Mouse (Mus musculus) cerebellum, adult 18-20 months (tissue): ENCODE data around the gene Myadml2.
"Not testable (repeated sequence)": the region's sequence is repeated elsewhere in the genome, so short reads cannot be mapped to it uniquely, and the experiment has no call there.

Experiments used
- DNase-seq, 2 experiments: peaks; one replicate each; pipeline ENCODE4 v3.0.0; 2021

The Myadml2 gene

GRCm38 (mm10) chr11:120648001-120648476 lies at the start of gene Myadml2:
TSS of gene Myadml2 (minus strand) at chr11:120648158.
- DNase-seq = peak; percentile 51 to 65

- DNase-seq = no peak
These were observed 49.8 kb upstream of the Myadml2 start for GRCm38 (mm10) chr11:120697741-120698140.

- no peak for DNase-seq
These were observed 48.6 kb upstream of the Myadml2 start for GRCm38 (mm10) chr11:120696568-120696967.

- no peak for DNase-seq
These were observed 47.7 kb upstream of the Myadml2 start for GRCm38 (mm10) chr11:120695641-120696040.

GRCm38 (mm10) chr11:120695184-120695583 lies 47.2 kb upstream of the Myadml2 start:
- no peak for DNase-seq

DNA sequence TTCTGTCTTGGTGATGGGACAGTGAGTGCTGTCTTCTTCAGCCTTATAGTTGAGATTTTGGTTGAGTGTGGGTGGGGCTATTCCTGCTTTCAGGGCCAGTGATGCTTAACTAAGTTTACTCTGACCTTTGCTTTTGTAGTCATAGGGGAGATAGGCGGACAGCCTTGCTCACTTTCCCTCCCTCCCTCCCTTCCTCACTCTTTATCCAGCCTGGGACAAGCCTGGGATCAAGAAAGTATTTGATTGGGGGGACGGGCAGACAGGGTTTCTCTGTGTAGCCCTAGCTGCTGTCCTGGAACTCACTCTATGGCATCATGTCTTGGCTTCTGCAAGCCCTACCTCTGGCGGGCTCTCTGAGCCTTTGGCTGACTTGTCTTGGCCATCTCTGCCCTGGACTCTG lies 45.5 kb upstream of the Myadml2 start:
- no peak for DNase-seq

DNA sequence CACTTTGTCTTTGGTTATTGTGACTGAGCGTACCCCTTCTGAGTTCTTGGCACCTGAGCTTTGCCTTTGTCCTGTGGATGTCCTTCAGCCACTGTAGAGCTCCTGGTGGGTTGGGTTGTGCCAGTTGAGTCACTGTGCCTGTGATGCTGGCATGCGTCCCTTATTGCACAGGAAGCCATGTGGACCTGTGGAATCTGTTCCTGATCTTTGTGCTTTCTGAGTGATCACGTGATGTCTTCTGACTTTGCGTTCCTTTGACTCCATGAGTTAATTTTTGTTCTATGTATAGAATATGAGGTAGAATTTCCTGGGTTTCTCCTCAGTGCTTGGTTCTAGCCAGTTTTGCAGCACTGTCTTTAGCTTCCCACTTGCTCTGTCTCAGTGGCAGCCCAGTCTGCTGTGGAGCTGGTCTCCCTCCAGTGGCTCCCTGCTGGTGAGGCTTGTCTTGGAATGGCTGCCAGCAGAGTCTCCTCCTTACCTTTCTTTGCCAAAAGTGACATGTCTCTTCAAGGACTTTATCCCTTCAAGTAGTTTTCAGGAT lies 44.6 kb upstream of the Myadml2 start:
- DNase-seq = no peak

DNA sequence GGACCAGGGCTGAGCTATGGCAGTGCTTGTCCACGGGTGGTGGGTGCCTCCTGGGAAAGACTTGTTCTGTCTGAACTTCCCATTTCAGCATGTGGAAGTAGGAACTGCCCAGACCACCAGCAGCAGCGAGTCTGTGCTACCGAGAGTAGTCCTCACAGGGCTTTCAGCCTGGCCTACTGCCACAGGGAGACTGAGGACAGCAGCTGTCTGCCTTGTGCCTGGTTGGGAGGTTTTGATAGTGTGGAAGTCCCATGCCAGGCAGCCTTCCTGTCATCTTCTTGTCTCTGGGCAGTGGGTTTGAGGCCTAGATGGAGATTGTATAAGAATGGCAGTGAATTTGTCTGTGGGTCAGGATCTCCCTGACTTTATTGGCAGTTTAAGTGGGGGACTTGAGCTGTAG lies 41.4 kb upstream of the Myadml2 start:
- no peak for DNase-seq

DNA sequence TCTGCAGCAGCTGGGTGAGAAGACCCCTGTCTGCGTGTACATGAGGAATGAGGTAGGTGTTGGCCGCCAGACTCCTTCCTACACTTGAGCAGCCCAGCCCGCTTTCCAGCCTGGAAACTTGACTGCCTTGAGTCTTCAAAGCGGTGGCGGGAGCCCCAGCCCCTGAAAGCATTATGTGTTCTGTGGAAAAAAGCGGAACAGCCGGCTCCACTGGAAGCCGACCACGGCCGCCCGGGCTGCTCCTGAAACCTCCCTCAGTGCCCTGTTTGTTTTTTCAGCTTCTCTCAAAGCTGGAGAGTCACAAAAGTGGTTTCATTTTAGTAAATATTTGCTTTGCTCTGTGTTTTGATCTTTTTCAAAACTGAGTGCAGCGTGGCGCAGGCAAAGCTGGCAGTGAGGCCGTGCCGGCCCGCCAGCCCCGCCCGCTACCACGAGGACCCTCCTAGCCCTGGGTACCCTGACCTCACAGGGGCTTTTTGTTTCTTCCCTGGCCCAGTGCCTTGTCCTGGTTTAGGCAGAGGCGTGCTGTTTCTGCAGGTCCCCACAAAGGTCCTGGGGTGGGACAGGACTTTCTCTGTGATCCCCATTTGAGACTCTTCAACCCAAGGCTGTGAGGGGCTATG lies 38.8 kb upstream of the Myadml2 start:
- DNase-seq = no peak

DNA sequence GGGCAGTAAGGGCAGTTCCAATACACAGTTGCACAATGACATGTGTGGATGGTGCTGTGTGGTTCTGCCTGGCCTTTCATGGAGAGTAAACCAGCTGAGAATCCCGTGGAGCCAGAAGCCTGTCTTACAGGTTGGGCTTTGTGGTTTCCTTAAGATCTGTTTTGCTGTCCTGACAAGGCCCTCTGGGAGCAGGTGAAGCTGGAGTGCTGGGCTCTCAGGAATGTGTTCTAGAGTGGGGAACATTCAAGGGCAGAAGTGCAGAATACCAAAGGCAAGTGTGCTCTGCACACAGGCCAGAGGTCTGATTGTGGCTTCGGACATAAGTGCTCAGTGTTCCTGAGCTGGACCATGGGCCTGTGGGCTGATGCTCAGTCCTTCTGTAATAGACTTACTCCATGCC lies 36.7 kb upstream of the Myadml2 start:
- DNase-seq = no peak

GRCm38 (mm10) chr11:120684086-120684485 lies 36.1 kb upstream of the Myadml2 start:
- DNase-seq = no peak

GRCm38 (mm10) chr11:120683536-120683935 lies 35.6 kb upstream of the Myadml2 start:
- DNase-seq = no peak

- DNase-seq = no peak
These were observed 34.7 kb upstream of the Myadml2 start for GRCm38 (mm10) chr11:120682683-120683082.

DNA sequence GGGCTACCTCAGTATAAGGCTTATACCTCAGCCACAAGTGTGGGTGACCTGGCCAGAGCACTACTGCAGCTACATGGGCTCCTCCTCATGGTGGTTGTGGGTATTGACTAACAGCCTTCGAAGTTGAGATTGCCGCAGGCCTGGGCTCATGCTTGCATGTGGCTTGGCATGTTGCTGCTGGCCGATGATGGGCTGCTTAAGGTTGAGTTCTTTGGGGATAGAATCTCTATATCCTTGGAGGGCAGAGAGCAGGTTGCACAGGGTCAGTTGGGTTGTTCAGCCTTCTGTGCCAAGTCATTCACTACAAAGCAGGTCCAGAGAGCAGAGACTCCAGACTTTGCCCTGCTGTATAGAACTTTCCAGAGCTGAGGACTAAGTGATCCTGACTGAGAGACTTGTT lies 32.0 kb upstream of the Myadml2 start:
- no peak for DNase-seq

GRCm38 (mm10) chr11:120676951-120677350 lies 29.0 kb upstream of the Myadml2 start:
- DNase-seq = no peak

GRCm38 (mm10) chr11:120675875-120676274 lies 27.9 kb upstream of the Myadml2 start:
- not testable (repeated sequence) for DNase-seq

GRCm38 (mm10) chr11:120673594-120674122 lies 25.7 kb upstream of the Myadml2 start:
- DNase-seq = no peak

GRCm38 (mm10) chr11:120672687-120673593 lies 25.0 kb upstream of the Myadml2 start, which contains the start of gene Aspscr1:
TSS of gene Aspscr1 (plus strand) at chr11:120672973.
- peak; percentile 94 for DNase-seq

DNA sequence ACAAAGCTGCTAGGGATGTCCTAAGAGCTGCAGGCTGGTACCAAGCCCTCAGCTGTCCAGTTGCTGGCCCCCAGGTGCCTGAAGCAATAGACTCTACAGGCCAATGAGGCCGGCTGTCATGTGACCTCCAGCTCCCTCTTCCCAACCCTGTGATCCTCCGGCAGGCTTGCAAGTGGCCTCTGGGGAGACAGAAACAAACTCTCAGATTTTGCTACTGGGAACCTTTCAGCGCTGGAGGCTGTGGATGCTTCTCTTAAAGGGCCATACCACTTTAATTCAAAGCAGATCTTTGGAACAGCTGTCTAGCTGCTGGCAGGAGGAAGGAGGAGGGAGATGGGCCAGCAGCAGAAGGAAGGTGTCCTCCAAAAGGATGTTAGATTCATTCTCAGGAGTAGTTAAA lies 18.7 kb upstream of the Myadml2 start:
- no peak for DNase-seq

DNA sequence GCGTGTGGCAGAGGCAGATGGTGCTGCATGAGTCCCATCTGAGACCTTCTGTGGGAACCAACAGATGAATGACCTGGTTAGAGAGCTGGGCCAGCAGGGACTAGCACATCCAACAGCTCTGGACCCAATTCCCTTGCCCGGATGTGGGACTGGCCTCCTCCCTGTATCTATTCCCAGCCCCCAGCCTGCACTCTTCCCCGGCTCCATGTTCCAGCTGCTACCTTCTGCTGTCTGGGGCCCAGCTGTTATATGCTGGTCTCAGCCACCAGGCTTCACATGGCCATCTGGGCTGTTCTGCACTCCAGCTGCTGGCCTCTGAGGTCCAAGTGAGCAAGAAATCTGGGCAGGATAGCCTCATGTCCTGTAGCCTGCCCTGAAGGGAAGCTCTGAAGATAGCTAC lies 17.4 kb upstream of the Myadml2 start:
- DNase-seq = no peak

GRCm38 (mm10) chr11:120663714-120664113 lies 15.8 kb upstream of the Myadml2 start:
- no peak for DNase-seq

DNA sequence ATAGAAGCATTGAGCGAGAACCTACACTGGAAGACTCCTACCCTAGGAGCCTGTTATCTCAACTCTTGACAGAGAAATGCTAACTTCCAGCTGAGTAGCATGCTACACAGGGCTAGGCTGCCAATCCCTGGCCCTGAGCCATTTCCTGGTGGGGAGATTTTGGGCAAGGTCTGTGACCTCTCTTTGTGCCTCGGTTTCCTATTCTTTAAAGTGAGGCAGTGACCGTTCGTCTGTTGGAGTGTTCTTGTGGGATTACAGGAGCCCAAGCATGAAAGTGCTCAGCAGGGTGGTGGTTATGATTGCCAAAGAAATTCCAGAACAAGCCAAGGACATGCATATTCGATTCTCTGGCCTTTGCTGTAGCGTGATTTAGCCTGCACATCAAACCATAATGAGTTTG lies 14.8 kb upstream of the Myadml2 start:
- DNase-seq = no peak

- DNase-seq = no peak
These were observed 13.1 kb upstream of the Myadml2 start, which contains the start of gene Notum for GRCm38 (mm10) chr11:120661076-120661460. TSS of gene Notum (minus strand) at chr11:120661175.
